Mouse (Mus musculus) olfactory bulb, adult 2 months (tissue): ENCODE data around the gene Prkn.

Experiments
- CTCF ChIP-seq: fragments of 200-500 bp; IDR thresholded peaks from 2 replicates; pipeline ENCODE4 v1.5.1; 2012; ENCODE audit warnings: low read depth, mild to moderate bottlenecking, low read length, moderate library complexity; ENCODE audit not compliant: insufficient read depth
- POLR2A ChIP-seq: fragments of 200-500 bp; IDR thresholded peaks from 2 replicates; pipeline ENCODE4 v1.6.1; 2012; ENCODE audit warnings: mild to moderate bottlenecking, low read depth, low read length, moderate library complexity; ENCODE audit not compliant: insufficient read depth

- TF ChIP-seq CTCF (no peak), POLR2A (no peak)
These were observed 1120.3 kb downstream of the Prkn start for GRCm38 (mm10) chr17:11960492-11960891.
